Mouse (Mus musculus) activated CD4-positive, CD25-positive, alpha-beta regulatory T cell, adult 4 months (primary cell): ENCODE results near the gene Gm20388. TPM values are rescaled to one million over a fixed set of nuclear protein-coding genes. Genes with fewer than 3 reads are reported as not detected.
A peak's percentile ranks its signal among the peaks of the same experiment; 100 is the strongest.

ENCODE experiments used
- ATAC-seq: one replicate; pipeline ENCODE4 v1.8.0; 2017
- polyA plus RNA-seq, 2 experiments: library from polyadenylated mRNA; unstranded; fragments of 100-300 nt; shearing (Covaris generic); gene quantifications; one replicate each; pipeline ENCODE4 v1.2.1; 2017

Gm20388 gene
- polyA plus RNA-seq, 2 experiments from 2014 or later, result 9.9 to 12.3 TPM

DNA sequence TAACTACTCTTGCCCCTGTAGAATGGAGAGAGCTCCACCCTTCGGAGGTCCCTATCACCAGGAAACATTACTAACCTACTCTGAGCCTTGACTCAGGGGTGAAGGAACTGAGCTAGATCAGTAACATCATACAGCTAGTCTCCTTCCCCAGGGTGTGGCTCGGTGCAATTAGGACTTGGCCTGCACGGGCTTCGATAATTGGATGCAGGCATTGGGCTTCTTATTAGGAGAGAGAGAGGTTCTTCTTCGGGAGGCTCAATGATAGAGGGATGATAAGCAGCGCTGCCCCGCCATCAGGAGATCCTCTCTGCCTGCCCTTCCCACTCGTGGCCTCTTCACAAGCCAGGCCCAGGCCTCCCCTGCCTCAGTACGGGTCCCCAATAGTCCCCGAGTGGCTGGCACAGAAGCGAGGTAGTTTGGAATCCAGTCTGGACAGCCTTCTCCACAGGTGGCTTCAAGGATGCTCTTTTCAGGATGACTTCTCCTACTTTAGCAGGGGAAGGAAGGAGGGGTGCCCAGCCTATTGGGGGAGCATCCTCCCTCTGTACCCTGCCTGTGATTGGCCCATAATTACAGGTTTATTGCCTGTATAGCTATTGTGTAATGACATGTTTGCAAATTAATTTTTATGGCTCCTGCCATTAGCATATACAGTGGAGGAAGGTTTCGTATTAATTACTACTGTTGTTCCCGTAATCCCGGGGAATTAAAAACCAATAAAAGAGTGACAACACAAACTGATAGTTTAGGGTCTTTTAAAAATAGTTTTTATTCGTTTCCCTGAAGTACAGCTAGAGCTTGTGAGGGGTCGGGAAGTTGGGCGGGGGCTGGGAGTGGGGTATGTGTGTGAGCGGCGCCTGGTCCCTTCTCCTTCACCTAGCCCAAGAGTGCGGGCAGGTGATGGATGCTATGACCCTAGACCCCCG, 575.2 kb downstream of the Gm20388 start:
- no peak for ATAC-seq

DNA sequence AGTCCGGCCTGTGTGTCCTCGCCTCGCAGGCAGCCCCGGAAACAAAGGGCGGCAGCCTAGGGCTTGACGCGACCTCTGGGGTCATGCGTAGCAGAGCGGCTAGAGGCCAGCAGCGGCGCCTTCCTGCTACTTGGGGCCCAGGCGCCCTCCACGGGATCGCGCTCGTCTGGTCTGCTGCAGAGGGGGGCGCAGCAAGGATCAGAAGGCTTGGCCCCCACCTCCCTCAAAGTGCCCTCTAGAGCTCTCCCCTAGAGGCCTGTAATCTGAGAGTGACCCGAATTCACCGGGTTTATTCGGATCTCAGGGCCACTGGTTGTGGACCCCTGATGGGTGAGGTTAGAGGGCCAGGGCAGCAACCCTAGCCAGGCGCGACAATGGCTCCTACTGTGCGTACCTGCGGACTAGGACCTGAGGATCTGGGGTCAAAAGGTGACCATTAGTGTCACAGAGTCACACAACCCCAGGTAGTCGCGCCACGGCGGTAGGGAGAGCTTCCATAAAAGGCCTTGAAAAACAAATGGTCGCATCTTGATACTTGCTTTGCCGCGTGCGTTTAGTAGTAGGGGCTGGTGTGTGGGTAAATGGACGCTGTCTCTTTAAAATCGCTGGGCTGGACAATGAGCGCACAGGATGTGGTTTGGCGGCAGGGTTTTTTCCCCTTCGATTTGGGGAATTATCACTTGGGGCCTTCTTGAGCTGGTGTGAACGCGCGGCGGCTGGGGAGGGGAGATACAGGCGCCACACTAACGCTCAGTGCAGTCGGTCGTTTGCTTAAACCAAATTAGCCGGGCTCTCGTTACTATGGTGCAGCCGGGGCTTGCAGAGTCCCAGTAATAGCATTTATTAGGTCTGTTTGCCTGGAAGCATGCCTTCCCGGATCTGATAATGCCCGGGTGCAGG, 576.1 kb downstream of the Gm20388 start:
- ATAC-seq, result peak; percentile 58

DNA sequence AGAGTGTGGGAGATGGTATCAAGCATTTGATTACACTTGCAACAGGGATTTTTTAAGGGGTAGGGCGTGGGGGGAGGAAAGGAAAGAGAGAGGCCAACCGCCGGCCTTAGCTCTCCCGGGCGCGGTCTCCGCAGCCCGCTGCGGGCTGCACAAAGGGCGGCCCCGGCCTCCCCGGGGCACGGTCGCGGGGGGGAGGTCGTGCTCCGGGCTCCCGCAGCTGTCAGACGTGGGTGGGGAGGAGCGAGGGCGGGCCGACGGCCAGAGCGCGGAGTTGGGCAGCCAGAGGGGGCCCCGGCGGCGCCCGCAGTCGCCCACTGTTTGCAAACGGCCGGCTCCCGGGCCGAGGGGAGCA, 576.7 kb downstream of the Gm20388 start:
- ATAC-seq, result peak; percentile 1

DNA sequence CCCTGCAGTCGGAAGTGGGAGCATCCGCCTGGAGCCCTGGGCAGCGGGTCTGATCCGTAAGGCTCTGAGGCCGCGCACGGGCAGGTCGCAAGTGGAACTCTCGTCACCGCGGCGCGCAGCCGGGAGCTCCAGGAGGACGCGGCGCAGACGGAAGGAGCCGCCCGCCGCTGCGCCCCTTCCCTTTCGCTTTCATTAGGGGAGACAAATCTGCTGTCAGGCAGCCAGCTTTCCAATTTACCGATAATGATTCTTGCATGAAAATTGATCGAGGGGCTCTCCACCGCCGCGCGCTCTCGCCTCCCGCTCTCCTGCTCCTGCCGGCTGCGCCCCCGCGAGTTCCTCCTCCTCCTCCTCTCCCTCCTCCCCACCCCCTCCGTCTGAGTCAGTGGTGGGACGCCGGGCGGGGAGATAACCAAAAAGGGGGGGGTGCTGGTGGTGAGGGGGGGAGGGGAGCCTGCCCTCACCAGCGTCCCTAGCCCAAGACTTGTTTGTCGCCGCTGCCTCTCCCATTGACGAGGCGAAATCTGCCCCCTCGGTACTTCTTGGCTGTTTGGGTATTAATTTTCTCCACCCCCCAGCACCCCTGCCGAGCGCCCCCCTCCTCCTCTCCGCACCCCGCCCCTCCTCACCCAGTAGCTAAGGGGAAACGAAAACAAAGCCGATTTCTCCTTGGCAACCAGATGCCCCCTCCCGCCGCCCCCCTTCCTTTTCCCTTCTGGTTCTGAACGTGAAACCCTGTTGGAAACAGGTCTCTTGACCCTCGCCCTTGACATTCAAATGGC, 577.3 kb downstream of the Gm20388 start:
- peak; percentile 24 for ATAC-seq

DNA sequence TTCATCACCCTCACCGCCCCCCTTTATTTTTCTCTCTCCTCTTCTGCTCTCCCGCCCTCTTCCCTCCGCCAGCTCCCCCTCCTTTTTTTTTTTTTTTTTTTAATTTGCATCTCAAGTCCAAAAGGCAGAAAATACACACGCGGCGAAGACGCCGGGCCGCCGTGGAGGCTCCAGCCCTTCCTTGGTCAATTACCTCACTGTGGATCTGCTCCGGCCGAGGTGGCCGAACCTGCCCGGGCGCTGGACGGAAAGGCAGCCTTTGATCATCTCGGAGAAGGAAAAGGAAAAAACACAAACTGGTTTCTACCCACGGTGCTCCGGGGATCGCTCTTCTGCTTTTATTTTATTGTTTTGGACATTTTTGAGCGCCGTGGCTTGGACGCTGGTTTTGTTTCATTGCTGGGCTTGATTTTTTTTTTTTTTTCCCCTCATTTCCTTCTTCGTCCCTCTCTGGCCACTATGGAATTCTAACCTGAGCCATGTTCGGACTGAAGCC, 578.0 kb downstream of the Gm20388 start:
- no peak for ATAC-seq

DNA sequence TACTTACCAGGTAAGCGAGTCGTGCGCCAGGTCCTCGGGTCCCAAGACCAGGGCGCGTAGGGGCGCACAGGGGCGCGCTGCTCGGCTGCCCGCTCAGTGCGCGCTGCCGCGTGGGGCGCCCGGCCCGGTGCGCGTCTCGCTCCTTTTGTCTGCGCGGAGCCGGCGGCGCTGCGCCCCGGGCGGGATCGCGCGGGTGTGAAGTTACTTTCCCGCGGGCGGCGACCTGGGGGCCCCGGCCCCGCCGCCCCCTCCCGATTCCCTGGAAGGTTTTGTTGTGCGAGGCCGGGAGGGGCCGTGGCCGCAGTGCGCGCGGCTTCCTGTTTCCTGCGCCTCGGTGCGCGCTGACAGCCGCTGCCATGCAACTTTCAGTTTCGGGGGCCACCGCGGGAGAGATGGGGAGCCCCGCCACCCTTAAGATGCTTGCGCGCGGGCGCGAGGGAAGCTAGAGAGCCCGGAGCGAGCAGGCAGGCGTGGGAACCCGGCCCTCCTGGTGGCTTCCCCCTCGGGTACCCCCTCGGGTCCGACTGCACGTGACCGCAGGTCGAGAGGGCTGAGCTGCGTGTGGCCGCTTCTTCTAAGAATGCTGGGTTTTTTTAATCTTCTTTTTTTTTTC, 578.6 kb downstream of the Gm20388 start:
- peak; percentile 62 for ATAC-seq

DNA sequence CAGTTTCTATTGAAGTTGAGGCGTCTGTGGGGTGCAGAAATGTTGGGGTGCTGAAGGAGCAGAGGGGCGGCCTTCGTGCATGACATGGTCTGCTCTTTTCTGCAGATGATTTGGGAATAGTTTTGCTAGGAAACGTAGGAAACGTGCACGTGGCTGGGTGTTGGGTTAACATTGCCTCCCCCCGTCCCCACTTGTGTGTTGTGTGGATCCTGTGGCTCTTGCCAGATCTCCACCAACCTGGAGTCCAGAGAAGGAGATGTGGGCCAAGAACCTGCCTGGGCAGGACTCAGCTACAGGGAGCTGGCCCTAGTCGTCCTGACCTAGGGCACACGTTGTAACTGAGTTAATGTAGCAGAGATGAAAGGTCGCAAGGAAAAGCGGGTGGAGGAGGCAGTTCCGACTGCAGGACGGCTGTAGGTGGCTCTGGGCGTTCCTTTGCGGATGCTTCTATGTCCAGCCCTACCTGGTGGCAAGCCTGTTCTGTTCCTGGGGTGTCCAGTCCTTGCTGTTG, 579.2 kb downstream of the Gm20388 start:
- no peak for ATAC-seq

DNA sequence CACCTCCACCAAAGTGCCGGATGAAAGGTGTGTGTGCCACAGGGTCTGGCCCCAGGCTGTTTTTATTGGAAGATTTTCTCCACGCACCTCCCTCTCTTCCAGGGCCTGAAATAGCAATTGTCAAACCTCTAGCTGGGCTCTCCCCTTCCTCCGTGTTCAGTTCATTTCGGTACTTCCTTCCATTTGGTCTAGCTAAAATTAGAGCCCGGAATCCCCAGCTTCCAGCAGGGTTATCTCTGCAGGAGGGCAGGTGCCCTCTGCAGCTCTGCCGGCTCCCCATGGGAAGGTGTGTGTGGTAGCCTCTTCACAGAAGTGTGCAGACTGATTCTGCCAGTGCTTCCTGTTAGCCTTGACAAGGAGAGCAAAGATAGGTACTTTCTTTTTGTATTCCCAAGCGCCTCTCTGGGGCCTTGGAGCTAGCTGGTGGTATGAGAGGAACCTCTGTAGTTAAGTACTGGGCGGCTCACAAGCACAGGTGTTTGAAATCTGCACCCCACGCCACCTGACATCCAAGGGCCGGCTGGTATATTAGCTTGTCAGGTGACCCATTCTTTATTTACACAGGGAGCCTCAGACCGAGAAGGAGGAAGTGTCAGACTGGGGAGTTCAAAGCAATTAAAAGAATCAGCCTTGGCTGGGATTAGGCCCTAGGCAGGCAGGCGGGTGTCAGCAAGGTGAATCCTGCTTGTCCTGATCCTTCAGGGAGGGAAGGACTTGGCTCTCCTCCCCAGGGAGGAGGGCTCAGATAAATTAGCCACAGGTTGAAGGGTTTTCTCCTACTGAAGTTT, 579.9 kb downstream of the Gm20388 start:
- ATAC-seq, result no peak

DNA sequence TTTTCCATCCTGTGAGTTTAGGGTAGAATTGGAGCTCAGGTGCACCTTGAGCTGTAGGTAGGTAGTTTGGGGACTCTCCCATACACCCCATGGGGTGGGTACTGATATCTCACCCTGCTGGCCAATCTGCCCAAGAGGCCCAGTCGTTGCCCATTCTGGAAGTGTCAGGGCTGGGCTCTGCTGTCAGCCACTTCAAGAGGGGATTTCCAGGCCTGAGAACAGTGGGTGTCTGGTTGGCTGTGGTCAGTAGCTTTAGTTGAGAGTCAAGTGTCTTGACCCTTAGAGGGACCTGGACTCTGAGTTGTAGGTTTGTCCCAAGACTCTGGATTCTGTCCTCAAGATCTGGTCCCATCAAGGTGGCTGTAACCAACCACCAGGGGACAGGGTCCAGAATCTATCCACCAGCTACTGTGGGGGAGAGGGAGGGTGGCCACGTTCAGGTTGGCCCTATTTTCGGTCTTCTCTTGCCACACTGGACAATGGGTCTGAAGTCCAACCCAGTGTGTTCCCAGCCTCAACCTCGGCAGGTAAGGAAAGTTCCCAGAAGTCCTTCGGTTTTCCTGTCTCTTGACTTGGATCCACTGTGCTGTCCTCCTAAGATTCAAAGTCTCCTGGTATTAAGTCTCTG, 580.6 kb downstream of the Gm20388 start:
- ATAC-seq, result no peak

DNA sequence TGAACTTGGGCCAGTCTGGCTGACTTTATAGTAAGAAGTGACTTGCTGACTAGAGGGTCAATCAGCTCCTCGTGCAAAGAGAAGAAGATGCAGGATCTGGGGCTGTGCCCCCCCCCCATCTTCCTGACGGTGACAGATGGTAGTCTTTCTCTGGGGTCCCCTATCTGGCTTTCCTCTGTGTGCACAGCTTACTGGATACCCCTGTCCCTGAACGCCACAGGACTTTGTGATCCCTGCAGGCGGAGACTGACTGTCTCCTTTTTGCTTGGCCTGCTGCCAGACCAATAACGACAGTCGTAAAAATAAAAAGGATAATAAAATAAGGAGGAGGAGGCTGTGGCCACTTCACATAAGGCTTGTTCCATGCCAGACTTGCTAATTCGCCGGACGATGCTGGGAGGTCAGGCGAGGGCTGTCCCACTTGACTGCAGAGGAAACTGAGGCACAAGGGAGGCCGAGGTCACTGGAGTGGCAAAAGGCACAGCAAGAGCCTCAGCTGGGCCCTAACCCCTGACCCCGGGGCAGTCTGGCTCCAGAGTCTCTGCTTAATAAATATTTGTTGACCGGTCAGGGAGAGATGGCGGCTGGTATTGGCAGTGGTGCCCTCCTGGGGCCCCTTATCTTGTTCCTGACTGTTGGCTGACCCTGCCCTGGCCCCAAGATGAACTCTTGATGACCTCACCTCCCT, 581.7 kb downstream of the Gm20388 start:
- no peak for ATAC-seq

DNA sequence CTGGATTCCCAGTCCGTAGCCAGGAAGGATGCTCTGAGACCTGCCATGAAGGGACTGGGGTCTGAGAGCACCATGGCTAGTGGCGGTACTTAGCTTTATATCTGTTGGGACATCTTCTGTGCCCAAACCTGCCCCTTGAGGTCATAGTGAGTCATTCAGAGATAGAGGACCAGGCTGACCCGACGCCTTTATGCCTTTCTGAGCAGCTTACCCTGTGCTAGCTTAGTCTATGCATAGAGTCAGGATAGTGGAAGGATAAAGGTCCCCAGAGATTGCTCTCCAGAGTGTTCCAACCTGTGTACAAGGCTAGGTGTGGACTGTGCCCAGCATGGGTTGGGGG, 582.2 kb downstream of the Gm20388 start:
- no peak for ATAC-seq

DNA sequence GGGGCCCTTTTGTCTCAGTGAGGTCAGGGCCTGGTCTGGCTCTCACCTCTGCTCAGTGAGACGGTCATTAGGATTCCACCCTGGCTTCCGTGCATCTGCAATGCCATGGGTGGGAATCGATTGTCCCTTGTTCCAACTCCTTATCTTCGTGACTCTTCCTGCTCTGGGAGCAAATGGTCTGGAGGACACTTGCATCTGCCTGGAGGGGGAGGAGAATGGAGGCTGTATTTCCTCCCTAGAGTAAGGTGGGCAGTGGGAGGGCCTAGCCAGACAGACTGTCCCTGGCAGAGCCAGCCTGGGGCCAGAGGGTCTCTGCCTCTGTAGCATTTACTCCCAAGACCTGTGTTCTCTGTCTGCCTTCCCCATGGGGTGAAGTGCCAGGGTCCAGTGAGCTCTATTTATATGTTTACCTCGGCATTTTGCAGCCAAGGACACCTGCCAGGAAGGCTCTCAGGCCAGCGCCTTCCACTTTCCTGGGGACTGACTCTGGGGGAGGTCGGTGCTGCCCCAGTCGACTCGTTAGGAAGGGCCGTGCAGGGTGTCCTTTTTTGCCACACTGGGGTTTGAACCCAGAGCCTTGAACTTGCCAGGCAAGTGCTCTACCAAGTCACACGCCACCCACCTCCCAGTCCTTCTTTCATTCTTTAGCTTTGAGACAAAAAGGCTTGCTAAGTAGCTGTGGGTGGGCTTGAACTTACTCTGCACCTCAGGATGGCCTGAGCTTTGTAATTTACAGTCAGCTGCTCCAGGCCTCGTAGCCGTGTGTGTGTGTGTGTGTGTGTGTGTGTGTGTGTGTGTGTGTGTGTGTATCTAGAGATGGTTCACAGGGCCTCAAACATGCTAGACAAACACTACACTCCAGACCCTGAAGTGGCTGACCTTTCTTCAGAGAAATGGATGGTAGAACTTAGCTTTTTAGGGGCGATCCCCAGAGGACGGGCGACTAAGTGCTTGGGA, 583.1 kb downstream of the Gm20388 start:
- ATAC-seq, result no peak

DNA sequence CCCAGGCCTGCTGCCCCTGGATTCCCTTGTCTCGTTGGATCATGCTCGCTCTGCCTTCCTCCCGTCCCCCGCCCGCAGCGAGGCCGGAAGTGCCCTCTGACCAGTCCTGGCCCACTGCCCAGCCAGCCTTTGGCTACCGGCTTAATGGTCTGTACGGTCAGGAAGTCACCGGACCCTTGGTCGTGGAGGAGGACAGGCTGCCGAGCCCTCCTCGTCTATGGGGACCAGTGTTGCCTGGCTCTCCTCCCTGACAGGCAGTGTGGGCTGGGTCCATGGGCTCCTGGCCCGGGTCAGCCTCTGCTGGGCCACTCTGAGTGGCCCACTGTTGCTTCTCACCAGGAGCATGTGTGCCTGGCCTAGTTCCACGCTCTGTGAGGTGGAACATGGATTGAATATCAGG, 584.3 kb downstream of the Gm20388 start:
- no peak for ATAC-seq

DNA sequence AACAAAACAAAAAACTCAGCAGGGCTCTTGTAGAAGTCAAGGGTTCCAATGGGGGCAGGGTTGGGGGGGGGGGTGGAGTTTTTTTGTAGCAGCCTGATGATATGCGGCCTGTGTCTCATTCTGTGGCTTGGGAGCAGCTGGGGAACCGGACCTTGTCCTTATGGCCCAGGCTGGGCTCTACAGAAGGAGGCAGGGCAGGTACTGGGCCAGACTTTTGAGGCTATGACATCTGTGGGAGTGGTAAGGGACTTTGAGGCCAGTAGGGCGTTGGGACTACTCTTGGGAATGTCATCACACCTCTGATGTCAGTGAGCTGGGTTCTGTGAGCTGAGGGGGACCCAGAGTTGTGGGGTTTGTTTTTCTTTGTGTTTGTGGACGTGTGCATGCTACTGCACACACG, 584.8 kb downstream of the Gm20388 start:
- ATAC-seq, result no peak

DNA sequence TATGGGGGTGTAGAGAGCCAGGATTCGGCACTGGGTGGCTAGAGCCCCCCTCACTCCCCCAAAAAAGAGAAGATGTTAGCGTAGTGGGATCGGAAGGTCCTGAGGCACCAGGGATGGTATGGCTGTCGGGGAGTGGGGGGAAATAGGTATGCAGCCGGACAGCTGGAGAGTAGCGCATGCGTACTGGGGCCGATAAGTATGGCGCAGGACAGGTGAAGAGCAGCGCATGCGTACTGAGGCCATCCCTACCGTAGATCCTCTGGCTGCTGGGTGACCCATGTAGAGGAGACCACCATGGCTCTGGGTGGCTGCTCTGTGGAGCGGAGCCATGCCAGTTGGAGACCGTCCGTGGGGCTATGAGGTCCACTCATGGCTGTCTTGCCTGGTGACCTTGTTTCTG, 585.8 kb downstream of the Gm20388 start:
- no peak for ATAC-seq

DNA sequence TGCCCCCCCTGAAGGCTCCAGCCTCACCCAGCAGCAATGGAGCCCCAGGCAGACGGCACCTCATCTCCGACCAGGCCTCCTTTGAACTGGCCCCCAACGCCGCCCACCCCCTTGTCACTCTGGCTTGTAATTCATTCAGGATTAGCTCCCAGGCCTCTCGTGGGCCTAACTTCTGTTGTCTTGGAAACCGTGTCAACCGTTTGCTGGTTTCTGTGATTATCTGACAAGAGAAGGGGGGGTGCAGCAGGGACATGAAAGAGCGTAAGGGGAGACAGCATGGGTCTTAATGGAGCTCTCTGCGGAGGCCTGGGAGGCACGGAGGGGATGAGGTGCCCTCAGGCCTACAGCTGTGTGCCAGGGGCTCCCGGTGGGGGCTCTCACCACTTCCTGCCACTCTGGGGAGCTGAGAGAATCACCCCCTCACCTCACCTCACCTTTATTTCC, 586.9 kb downstream of the Gm20388 start:
- peak; percentile 87 for ATAC-seq

DNA sequence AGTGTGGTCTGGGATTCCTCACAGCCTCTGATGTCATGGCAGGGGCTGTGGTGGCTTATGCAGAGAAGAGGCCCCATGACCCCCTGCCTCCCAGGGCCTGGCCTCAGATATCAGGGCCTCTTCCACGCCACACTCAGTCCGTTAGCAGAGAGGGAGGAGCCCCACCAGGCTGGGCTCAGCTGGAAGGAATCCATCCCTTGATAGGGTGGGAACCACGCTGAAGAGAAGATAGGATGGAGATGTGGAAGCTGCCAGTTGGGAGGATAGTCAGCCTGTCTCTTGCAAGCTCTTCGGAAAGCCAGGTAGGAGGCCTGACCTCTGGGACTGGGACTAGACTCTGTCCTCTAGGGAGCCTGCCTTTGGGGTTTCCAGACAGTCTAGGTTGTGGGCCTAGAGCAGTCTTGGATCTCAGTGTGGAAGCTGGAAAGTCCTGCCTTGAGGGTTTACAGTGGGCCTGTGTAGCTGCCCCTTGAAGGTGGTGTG, 587.7 kb downstream of the Gm20388 start:
- ATAC-seq, result no peak

DNA sequence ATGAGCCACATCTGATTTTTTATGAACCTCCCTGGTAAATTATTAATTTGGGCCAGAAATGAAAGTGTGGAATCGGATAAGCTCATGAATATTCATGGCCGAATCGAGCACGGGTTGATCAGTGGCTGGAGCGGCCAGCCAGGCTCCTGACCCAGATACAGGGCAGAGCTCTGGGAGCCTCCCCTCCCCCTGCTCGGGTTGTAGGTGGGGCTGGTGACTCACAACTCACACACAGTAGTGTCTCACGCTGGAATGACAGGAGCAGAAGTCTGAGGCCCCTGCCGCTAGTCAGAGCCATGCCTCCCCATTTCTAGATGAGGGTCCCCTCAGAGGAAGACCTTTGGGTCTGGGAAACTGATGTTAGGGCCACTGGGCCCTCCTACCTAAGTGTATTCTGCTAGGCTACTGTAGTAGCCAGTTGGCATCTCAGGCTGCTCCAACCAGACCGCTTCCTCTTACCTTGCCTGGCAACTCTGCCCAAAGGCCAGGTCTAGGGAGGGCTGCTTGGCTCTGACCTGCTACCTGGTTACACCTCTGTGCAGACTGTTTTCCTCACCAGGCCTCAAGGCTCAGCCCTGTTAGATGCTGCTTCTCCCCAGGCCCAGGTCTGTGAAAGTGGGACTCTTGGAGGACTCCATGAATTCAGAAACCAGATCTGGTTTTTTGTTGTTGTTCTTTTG, 588.4 kb downstream of the Gm20388 start:
- ATAC-seq, result no peak
